Mouse (Mus musculus) Patski (cell line): ENCODE results near the gene Armh1. TPM values are rescaled to one million over a fixed set of nuclear protein-coding genes. Genes with fewer than 3 reads are reported as not detected.
A peak's percentile ranks its signal among the peaks of the same experiment; 100 is the strongest.
"Not testable (repeated sequence)": the region's sequence is repeated elsewhere in the genome, so short reads cannot be mapped to it uniquely, and the experiment has no call there.

ENCODE experiments used
- ATAC-seq: fragments of 100-300 bp; one replicate; pipeline ENCODE4 v1.8.0; 2021
- CTCF ChIA-PET: fragments of 350-600 bp; sonication (Branson Sonifier 250); formaldehyde crosslinking; loops from one replicate; lab custom pipeline; 2022; ENCODE audit warnings: inconsistent platforms; lab: Charles Lee
- POLR2A ChIA-PET: fragments of 350-600 bp; sonication (Branson Sonifier 250); formaldehyde crosslinking; loops from one replicate; lab custom pipeline; 2022; ENCODE audit warnings: antibody characterized with exemption, inconsistent platforms; lab: Charles Lee
- DNase-seq: peaks from one replicate; pipeline ENCODE4 v3.0.0-alpha.2; 2011; ENCODE audit warnings: low read depth, low spot score
- H3K27me3 ChIP-seq: fragments of 371-371 bp; one replicate; pipeline ENCODE4 v1.5.1; 2021
- CTCF ChIP-seq: fragments of 100-300 bp; IDR thresholded peaks from one replicate; pipeline ENCODE4 v1.5.1; 2021
- in situ Hi-C: fragments of 300-500 bp; cut with MboI; formaldehyde crosslinking; loops from 3 replicates; pipeline ENCODE4 v1.11.1; 2018; ENCODE audit warnings: low pct_unique_long_range_greater_than_20kb, mixed read lengths
- polyA plus RNA-seq: library from polyadenylated mRNA; unstranded; gene quantifications from one replicate; pipeline ENCODE4 v1.2.3, GENCODE M21; 2021

Armh1 gene
- polyA plus RNA-seq, 1 experiment from 2014 or later = 0.05 TPM

GRCm38 (mm10) chr4:117270278-117270677 lies 18.4 kb upstream of the Armh1 start:
- no peaks in the 10 kb centered on the region for H3K27me3 ChIP-seq
- DNase-seq (no peak), ATAC-seq (peak; percentile 41)
- in situ Hi-C loops = loop anchor here (10.0 kb wide), 1 partner anchor 405 kb away; no protein-coding TSS in a partner anchor
- ChIA-PET CTCF (interaction anchor here (1.0 to 2.5 kb wide), 9 partner anchors 10 to 374 kb away, joined by 3 to 12 read pairs (median 4); partner anchors contain the start of genes Armh1 and Tmem53), POLR2A (no interaction called here)
- TF ChIP-seq CTCF = no peak

- ChIA-PET CTCF (interaction anchor here (0.8 to 2.5 kb wide), 4 partner anchors 11 to 258 kb away, joined by 3 to 10 read pairs (median 6); no protein-coding TSS in a partner anchor), POLR2A (no interaction called here)
- no peak for TF ChIP-seq CTCF
Observed at GRCm38 (mm10) chr4:117267831-117268437, 16.0 kb upstream of the Armh1 start.

GRCm38 (mm10) chr4:117267284-117267683 lies 15.4 kb upstream of the Armh1 start:
- ATAC-seq (no peak), DNase-seq (no peak)
- H3K27me3 ChIP-seq = no peaks in the 10 kb centered on the region
- in situ Hi-C loops = no loop called here
- TF ChIP-seq CTCF = no peak
- POLR2A ChIA-PET = no interaction called here
- CTCF ChIA-PET = interaction anchor here (0.8 to 2.5 kb wide), 5 partner anchors 12 to 259 kb away, joined by 3 to 10 read pairs (median 4); no protein-coding TSS in a partner anchor

More at GRCm38 (mm10) chr4:117267831-117268437, 16.0 kb upstream of the Armh1 start:
- no peaks in the 10 kb centered on the region for H3K27me3 ChIP-seq
- no peak for DNase-seq
- in situ Hi-C loops = no loop called here
- ATAC-seq = no peak

GRCm38 (mm10) chr4:117262987-117263386 lies 11.1 kb upstream of the Armh1 start:
- TF ChIP-seq CTCF = no peak
- DNase-seq (no peak), ATAC-seq (no peak)
- H3K27me3 ChIP-seq = no peaks in the 10 kb centered on the region
- in situ Hi-C loops = no loop called here
- ChIA-PET POLR2A (no interaction called here), CTCF (interaction anchor here (2.1 kb wide), 1 partner anchor 11 kb away, joined by 5 read pairs; no protein-coding TSS in a partner anchor)

GRCm38 (mm10) chr4:117262101-117262913 lies 10.4 kb upstream of the Armh1 start:
- CTCF ChIA-PET = interaction anchor here (2.1 kb wide), 1 partner anchor 11 kb away, joined by 5 read pairs; no protein-coding TSS in a partner anchor
- in situ Hi-C loops = no loop called here
- no peak for ATAC-seq
- POLR2A ChIA-PET = no interaction called here
- no peaks in the 10 kb centered on the region for H3K27me3 ChIP-seq
- no peak for DNase-seq
- no peak for TF ChIP-seq CTCF

- H3K27me3 ChIP-seq = no peaks in the 10 kb centered on the region
- TF ChIP-seq CTCF = no peak
- no peak for DNase-seq
- in situ Hi-C loops = no loop called here
- CTCF ChIA-PET = interaction anchor here (2.1 kb wide), 1 partner anchor 12 kb away, joined by 5 read pairs; no protein-coding TSS in a partner anchor
- ATAC-seq = no peak
- POLR2A ChIA-PET = no interaction called here
Observed at GRCm38 (mm10) chr4:117261222-117261621, 9.3 kb upstream of the Armh1 start.

GRCm38 (mm10) chr4:117259909-117260308 lies 8.0 kb upstream of the Armh1 start:
- in situ Hi-C loops, CTCF ChIA-PET, H3K27me3 ChIP-seq, ATAC-seq, DNase-seq: not testable (repeated sequence)
- POLR2A ChIA-PET = interaction anchor here (0.6 kb wide), 1 partner anchor 11 kb away, joined by 4 read pairs; no protein-coding TSS in a partner anchor

GRCm38 (mm10) chr4:117254672-117255071 lies 2.7 kb upstream of the Armh1 start:
- ChIA-PET POLR2A (no interaction called here), CTCF (no interaction called here)
- ATAC-seq (no peak), DNase-seq (no peak)
- in situ Hi-C loops = no loop called here
- no peak for TF ChIP-seq CTCF
- no peaks in the 10 kb centered on the region for H3K27me3 ChIP-seq

GRCm38 (mm10) chr4:117254017-117254627 lies 2.2 kb upstream of the Armh1 start:
- POLR2A ChIA-PET = no interaction called here
- TF ChIP-seq CTCF = no peak
- in situ Hi-C loops = no loop called here
- H3K27me3 ChIP-seq = no peaks in the 10 kb centered on the region
- DNase-seq (no peak), ATAC-seq (no peak)
- CTCF ChIA-PET = no interaction called here

GRCm38 (mm10) chr4:117253218-117254016 lies 1.5 kb upstream of the Armh1 start:
- ChIA-PET POLR2A (interaction anchor here (0.6 kb wide), 1 partner anchor 76 kb away, joined by 3 read pairs; no protein-coding TSS in a partner anchor), CTCF (interaction anchor here (1.0 kb wide), 1 partner anchor 13 kb away, joined by 3 read pairs; no protein-coding TSS in a partner anchor)
- in situ Hi-C loops = no loop called here
- no peak for TF ChIP-seq CTCF
- no peak for DNase-seq
- peak; percentile 40 for ATAC-seq
- H3K27me3 ChIP-seq = no peaks in the 10 kb centered on the region
